Mouse (Mus musculus) testis, postnatal 10 days (tissue): ENCODE results near the gene Dscam.

Experiments used
- DNase-seq: peaks from one replicate; pipeline ENCODE4 v3.0.0; 2021; ENCODE audit warnings: low spot score

Dscam gene

GRCm38 (mm10) chr16:96877271-96877670, 293.3 kb downstream of the Dscam start:
- DNase-seq, result no peak

- no peak for DNase-seq
Measured at GRCm38 (mm10) chr16:96872799-96873198, 297.8 kb downstream of the Dscam start.

GRCm38 (mm10) chr16:96857571-96857970, 313.0 kb downstream of the Dscam start:
- DNase-seq, result no peak

- no peak for DNase-seq
Measured at GRCm38 (mm10) chr16:96855060-96855459, 315.5 kb downstream of the Dscam start.

GRCm38 (mm10) chr16:96852383-96852782, 318.2 kb downstream of the Dscam start:
- peak; percentile 53 for DNase-seq

GRCm38 (mm10) chr16:96848916-96849315, 321.6 kb downstream of the Dscam start:
- no peak for DNase-seq

GRCm38 (mm10) chr16:96846585-96846984, 324.0 kb downstream of the Dscam start:
- DNase-seq, result no peak

GRCm38 (mm10) chr16:96846113-96846512, 324.4 kb downstream of the Dscam start:
- no peak for DNase-seq

- DNase-seq, result no peak
Measured at GRCm38 (mm10) chr16:96845475-96846098, 325.0 kb downstream of the Dscam start.

- DNase-seq, result no peak
Measured at GRCm38 (mm10) chr16:96843691-96844400, 326.7 kb downstream of the Dscam start.

GRCm38 (mm10) chr16:96842829-96843360, 327.7 kb downstream of the Dscam start:
- no peak for DNase-seq

- peak; percentile 79 for DNase-seq
Measured at GRCm38 (mm10) chr16:96819649-96820048, 350.9 kb downstream of the Dscam start.

GRCm38 (mm10) chr16:96806298-96806697, 364.3 kb downstream of the Dscam start:
- no peak for DNase-seq

- DNase-seq, result no peak
Measured at GRCm38 (mm10) chr16:96802636-96803035, 367.9 kb downstream of the Dscam start.

GRCm38 (mm10) chr16:96801650-96802237, 368.8 kb downstream of the Dscam start:
- no peak for DNase-seq

GRCm38 (mm10) chr16:96795431-96795830, 375.1 kb downstream of the Dscam start:
- DNase-seq, result peak; percentile 49

GRCm38 (mm10) chr16:96791307-96791706, 379.2 kb downstream of the Dscam start:
- no peak for DNase-seq

GRCm38 (mm10) chr16:96788286-96788685, 382.3 kb downstream of the Dscam start:
- DNase-seq, result no peak

GRCm38 (mm10) chr16:96779021-96779420, 391.5 kb downstream of the Dscam start:
- DNase-seq, result no peak

GRCm38 (mm10) chr16:96774245-96774644, 396.3 kb downstream of the Dscam start:
- DNase-seq, result no peak

- DNase-seq, result no peak
Measured at GRCm38 (mm10) chr16:96767985-96768384, 402.6 kb downstream of the Dscam start.

- no peak for DNase-seq
Measured at GRCm38 (mm10) chr16:96767508-96767907, 403.0 kb downstream of the Dscam start.

- no peak for DNase-seq
Measured at GRCm38 (mm10) chr16:96761225-96761624, 409.3 kb downstream of the Dscam start.
